Mouse (Mus musculus): ENCODE results near the gene Dnm2.
A peak's percentile ranks its signal among the peaks of the same experiment; 100 is the strongest.

Gene Dnm2

GRCm38 (mm10) chr9:21546789-21547074 lies 122.0 kb downstream of the Dnm2 start, which contains the start of gene Carm1:
Gene Carm1 (plus strand): TSS chr9:21546894.
- DNase-seq: no peak

GRCm38 (mm10) chr9:21547075-21547941 lies 122.6 kb downstream of the Dnm2 start:
- peak; percentile 59 for DNase-seq

GRCm38 (mm10) chr9:21551049-21551448 lies 126.3 kb downstream of the Dnm2 start:
- no peak for DNase-seq

- DNase-seq: no peak
Observed at GRCm38 (mm10) chr9:21553607-21554273, 129.0 kb downstream of the Dnm2 start.

GRCm38 (mm10) chr9:21555198-21555742 lies 130.6 kb downstream of the Dnm2 start:
- no peak for DNase-seq

- peak; percentile 7 for DNase-seq
Observed at GRCm38 (mm10) chr9:21556996-21557395, 132.3 kb downstream of the Dnm2 start.

All from lung, postnatal 36 days (tissue).